Mouse (Mus musculus): ENCODE results near the gene Pithd1.

The Pithd1 gene

GRCm38 (mm10) chr4:135929828-135930227 is 57.2 kb downstream of the Pithd1 start:
- no peak for DNase-seq (ENCODE audit: low read depth, low spot score)

- DNase-seq (ENCODE audit: low read depth, low spot score): no peak
Measured at GRCm38 (mm10) chr4:135929405-135929804, 57.7 kb downstream of the Pithd1 start.

GRCm38 (mm10) chr4:135928376-135928775 is 58.7 kb downstream of the Pithd1 start:
- DNase-seq (ENCODE audit: low read depth, low spot score): no peak

GRCm38 (mm10) chr4:135926861-135927260 is 60.2 kb downstream of the Pithd1 start:
- DNase-seq (ENCODE audit: low read depth, low spot score): no peak

GRCm38 (mm10) chr4:135926195-135926808 is 60.8 kb downstream of the Pithd1 start:
- DNase-seq (ENCODE audit: low read depth, low spot score): no peak

All from embryo, embryonic 11.5 days (tissue).